Mouse (Mus musculus) lung, embryonic 15.5 days (tissue): ENCODE data around the gene Bmp5. TPM values are rescaled to one million over a fixed set of nuclear protein-coding genes. Genes with fewer than 3 reads are reported as not detected.

Source experiments
- ATAC-seq: fragments of 200-750 bp; cut with Nextera tagmentation; 2 replicates; pipeline ENCODE4 v1.8.0; 2017; ENCODE audit warnings: moderate number of reproducible peaks, borderline replicate concordance; ENCODE audit not compliant: low FRiP score, low TSS enrichment; ENCODE audit errors: extremely low read depth
- H3K27ac ChIP-seq: fragments of 300-500 bp; sonication (generic); 2 replicates; pipeline ENCODE4 v1.5.1; 2015; ENCODE audit warnings: moderate library complexity, mild to moderate bottlenecking, inconsistent platforms
- H3K27me3 ChIP-seq: fragments of 300-500 bp; sonication (generic); 2 replicates; pipeline ENCODE4 v1.6.1; 2015; ENCODE audit warnings: inconsistent platforms
- H3K36me3 ChIP-seq: fragments of 300-500 bp; sonication (generic); 2 replicates; pipeline ENCODE4 v1.6.1; 2015; ENCODE audit warnings: inconsistent platforms
- H3K4me1 ChIP-seq: fragments of 300-500 bp; sonication (generic); 2 replicates; pipeline ENCODE4 v1.6.1; 2015; ENCODE audit warnings: inconsistent platforms
- H3K4me2 ChIP-seq: fragments of 300-500 bp; sonication (generic); 2 replicates; pipeline ENCODE4 v1.6.1; 2015; ENCODE audit warnings: inconsistent platforms, mild to moderate bottlenecking, moderate library complexity
- H3K4me3 ChIP-seq: fragments of 300-500 bp; sonication (generic); 2 replicates; pipeline ENCODE4 v1.5.1; 2015; ENCODE audit warnings: mild to moderate bottlenecking, inconsistent platforms
- H3K9ac ChIP-seq: fragments of 300-500 bp; sonication (generic); 2 replicates; pipeline ENCODE4 v1.6.1; 2015; ENCODE audit warnings: inconsistent platforms
- H3K9me3 ChIP-seq: fragments of 300-500 bp; sonication (generic); 2 replicates; pipeline ENCODE4 v1.6.1; 2016; ENCODE audit warnings: inconsistent platforms
- WGBS: fragments of 180-500 bp; shearing (Covaris S2); methylation state at CpG from one replicate; pipeline ENCODE4 v1.1.7; 2015; 5-methylcytosine and 5-hydroxymethylcytosine counted together
- microRNA-seq: library from miRNA; unstranded; fragments of <30 nt; microRNA quantifications from one replicate; pipeline ENCODE4, GENCODE M21; 2016
- polyA plus RNA-seq: library from polyadenylated mRNA; unstranded; fragments of >200 nt; fragmentation: Nextera tagmentation; extraction: Ambion mirVana; gene quantifications from 2 replicates; pipeline ENCODE4 v1.2.1, GENCODE M21; 2015

Gene Bmp5
- polyA plus RNA-seq, 1 experiment from 2014 or later = 34.3 TPM

DNA sequence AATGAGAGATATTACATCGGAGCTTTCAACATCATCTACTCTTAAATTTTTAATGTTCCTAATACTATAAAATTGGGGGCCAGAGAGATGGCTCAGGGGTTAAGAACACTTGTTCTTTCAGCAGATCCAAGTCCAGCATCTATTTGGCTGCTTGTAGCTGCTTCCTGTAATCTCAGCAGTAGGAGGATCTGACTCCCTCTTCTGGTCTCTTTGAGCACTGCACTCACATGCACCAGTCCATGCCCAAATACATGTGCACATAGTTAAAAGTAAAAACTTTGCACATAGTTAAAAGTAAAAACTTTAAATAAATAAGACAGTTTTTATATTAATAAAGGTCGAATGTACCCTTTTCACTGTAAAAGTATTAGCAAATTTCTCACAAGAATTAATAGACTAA lies 130.3 kb downstream of the Bmp5 start:
- ATAC-seq = no peak
- 0 out of 2 replicates have a peak, but pooled peaks cover 5% of the 10 kb centered on the region for H3K4me1 ChIP-seq
- H3K27ac ChIP-seq = no peak overlapping the region
- H3K4me2 ChIP-seq = no peak overlapping the region
- H3K27me3 ChIP-seq = no peaks in the 10 kb centered on the region
- peaks cover 2% of the 10 kb centered on the region; the same call in 1 of the 2 replicates for H3K36me3 ChIP-seq
- WGBS = 55% methylated on average over 2 of the region's 2 CpGs
- H3K4me3 ChIP-seq = no peak overlapping the region
- H3K9me3 ChIP-seq = no peaks in the 10 kb centered on the region
- no peak overlapping the region for H3K9ac ChIP-seq

DNA sequence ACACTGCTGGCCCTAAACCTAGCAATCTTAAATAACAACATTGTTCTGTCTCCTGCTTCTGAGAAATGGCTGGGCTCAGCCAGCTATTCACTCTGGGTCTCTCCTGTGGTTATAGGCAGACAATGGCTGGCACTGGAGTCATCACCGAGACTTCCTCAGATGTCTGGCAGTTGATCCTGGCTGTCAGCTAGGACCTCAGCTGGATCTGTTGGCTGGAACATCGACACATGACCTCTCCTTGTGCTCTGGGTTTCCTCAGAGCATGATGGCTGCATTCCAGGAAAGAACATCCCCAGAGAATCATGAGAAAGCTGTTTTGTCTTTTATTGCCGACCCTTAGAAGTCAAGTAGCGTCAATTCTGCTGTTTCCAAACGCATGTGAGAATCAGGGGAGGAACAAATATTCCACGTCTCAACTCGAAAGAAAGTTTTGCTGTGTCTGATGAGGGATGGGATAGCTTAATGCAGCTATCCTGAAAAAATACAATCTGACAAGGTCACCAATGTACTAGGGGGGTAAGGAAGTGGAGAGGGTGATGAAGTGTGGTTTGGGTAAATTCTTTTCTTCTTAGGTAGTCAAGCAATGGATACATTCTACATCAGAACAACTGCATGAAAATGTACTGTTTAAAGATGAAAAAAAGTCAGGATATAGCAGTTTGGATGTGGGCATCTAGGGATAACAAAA lies 135.1 kb downstream of the Bmp5 start:
- Histone ChIP-seq H3K9me3 (no peaks in the 10 kb centered on the region), H3K27ac (peak overlapping the region; percentile 15; the same call in 1 of the 2 replicates)
- WGBS = 22% methylated on average over 7 of the region's 7 CpGs

DNA sequence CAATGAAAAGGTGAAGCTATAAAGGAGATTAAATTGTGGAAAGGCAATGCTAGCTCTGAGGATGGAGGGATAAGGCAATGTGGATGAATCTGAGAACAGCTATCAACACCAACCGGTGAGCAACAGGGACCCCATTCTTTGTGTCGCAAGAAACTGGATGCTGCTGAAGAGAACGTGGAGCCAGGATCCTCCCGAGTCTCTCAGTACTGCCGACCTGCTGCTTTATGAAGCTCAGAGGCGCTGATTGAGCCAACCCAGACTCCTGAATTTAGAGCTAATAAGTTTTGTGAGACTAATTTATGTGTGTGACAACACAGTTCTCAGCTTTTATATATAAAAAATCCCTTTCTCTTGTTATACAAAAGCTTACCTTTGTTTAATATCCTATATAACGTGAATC lies 136.4 kb downstream of the Bmp5 start:
- Histone ChIP-seq H3K9me3 (no peaks in the 10 kb centered on the region), H3K4me1 (peaks cover 10% of the 10 kb centered on the region; the same call in 1 of the 2 replicates), H3K9ac (no peak overlapping the region), H3K27me3 (no peaks in the 10 kb centered on the region), H3K4me2 (no peak overlapping the region), H3K36me3 (no peaks in the 10 kb centered on the region), H3K27ac (peak overlapping the region; percentile 41; the same call in 1 of the 2 replicates), H3K4me3 (no peak overlapping the region)
- WGBS = 66% methylated on average over 7 of the region's 7 CpGs
- no peak for ATAC-seq

More for the DNA sequence above, 135.1 kb downstream of the Bmp5 start:
- no peaks in the 10 kb centered on the region for H3K27me3 ChIP-seq
- no peak overlapping the region for H3K4me3 ChIP-seq
- H3K9ac ChIP-seq = no peak overlapping the region
- peak; percentile 89; the same call in 1 of the 2 replicates for ATAC-seq
- H3K36me3 ChIP-seq = no peaks in the 10 kb centered on the region
- H3K4me2 ChIP-seq = no peak overlapping the region
- peaks cover 10% of the 10 kb centered on the region; the same call in 1 of the 2 replicates for H3K4me1 ChIP-seq

DNA sequence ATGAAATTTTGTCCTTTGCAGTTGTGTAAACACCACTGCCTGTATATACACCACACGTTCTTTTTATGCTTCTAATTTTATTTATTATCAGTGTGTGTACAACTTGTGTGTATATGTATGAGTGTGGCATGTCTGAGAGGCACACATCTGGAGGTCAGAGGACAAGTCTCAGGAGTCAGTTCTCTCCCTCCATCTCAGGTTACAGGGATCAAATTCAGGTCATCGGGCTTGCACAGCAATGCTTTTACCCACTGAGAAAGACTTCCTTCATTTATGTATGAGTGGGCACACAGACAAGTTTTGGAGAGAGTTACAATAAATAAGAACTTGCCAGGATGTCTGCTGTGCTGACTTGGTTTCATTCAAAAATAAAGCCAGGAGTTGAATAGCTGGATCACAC lies 140.9 kb downstream of the Bmp5 start:
- 9% methylated on average over 2 of the region's 2 CpGs for WGBS
- ATAC-seq = no peak
- H3K4me3 ChIP-seq = no peak overlapping the region

DNA sequence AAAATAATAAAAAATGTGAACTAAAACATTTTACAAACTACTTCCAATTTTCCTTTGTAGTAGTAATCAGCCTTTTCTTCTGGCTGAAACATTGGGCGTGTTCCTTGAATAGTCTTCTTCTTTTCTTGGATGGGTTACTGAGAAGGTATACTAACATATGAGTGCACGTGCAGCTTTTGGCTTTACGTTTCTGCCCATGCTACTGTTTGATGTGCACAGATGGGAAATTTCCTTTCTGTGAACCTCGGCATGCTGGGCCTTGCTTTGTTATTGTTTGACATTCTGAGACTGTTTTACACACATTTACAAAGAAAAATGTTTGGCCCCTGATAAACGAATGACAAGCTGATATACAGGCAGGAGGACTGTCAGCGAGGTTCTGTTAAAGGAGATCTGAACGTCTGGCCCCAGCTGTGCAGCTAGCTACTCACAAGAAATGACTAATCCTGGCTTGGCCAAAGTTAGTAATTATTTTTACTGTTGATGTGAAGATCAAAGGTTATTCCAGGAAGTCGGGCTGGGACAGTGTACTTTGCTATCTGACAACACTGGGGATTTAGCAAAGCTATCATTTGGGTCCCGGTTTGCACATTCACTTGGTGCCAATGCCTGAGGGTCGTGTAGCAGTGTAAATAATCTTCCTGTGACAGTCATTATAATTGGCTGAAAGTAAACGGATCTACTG lies 152.2 kb downstream of the Bmp5 start:
- Histone ChIP-seq H3K27ac (0 out of 2 replicates have a peak overlapping the region, but pooled peaks have one; percentile 15), H3K4me1 (0 out of 2 replicates have a peak, but pooled peaks cover 3% of the 10 kb centered on the region), H3K9ac (no peak overlapping the region), H3K9me3 (no peaks in the 10 kb centered on the region), H3K4me3 (no peak overlapping the region), H3K4me2 (no peak overlapping the region), H3K27me3 (no peaks in the 10 kb centered on the region), H3K36me3 (no peaks in the 10 kb centered on the region)
- peak; percentile 86; the same call in 1 of the 2 replicates for ATAC-seq
- WGBS = 23% methylated on average over 11 of the region's 11 CpGs

More for the DNA sequence above, 140.9 kb downstream of the Bmp5 start:
- H3K27ac ChIP-seq = no peak overlapping the region
- H3K9me3 ChIP-seq = no peaks in the 10 kb centered on the region
- H3K36me3 ChIP-seq = no peaks in the 10 kb centered on the region
- H3K9ac ChIP-seq = no peak overlapping the region
- H3K27me3 ChIP-seq = no peaks in the 10 kb centered on the region
- no peak overlapping the region for H3K4me2 ChIP-seq
- peaks cover 2% of the 10 kb centered on the region; the same call in 1 of the 2 replicates for H3K4me1 ChIP-seq

DNA sequence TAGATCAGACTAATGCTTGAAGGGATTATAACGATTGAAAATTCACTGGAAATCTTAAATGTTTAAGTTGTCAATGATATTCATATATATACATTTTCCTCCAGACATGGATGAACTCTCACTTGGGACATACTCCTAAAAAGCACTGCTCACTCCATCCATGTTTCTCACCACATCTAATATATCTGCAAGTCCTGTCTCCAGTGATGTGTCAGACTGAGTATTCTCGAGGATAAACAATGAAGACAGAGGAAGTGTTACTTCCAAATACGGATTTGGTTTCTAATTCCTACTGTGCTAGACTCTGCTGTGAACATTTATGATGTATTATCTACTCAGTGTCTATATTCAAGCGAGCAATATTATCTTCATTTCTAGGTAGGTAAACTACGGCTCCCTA lies 152.9 kb downstream of the Bmp5 start:
- H3K27ac ChIP-seq = no peak overlapping the region
- H3K9ac ChIP-seq = no peak overlapping the region
- H3K4me3 ChIP-seq = no peak overlapping the region
- no peaks in the 10 kb centered on the region for H3K9me3 ChIP-seq
- 0 out of 2 replicates have a peak, but pooled peaks cover 3% of the 10 kb centered on the region for H3K4me1 ChIP-seq
- H3K27me3 ChIP-seq = no peaks in the 10 kb centered on the region
- no peak for ATAC-seq
- 29% methylated on average over 5 of the region's 5 CpGs for WGBS
- H3K4me2 ChIP-seq = no peak overlapping the region
- no peaks in the 10 kb centered on the region for H3K36me3 ChIP-seq

DNA sequence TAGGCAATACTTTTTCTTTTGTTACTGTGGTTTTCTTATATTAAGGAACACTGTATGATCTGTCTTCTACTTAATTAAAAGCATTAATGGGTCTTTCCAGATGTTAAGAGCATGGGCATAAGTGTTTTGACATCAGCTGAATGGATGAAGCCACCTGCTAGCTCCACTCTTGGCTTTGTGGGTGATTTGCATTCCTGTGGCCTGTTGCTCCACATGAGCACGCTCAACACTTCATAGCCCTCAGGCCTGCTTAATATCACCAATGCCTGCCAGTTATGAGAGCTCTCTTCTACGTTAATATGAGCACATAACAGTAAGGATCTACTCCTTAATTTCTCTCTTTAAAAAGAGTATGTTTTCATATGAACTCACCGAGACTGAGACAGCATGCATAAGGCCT lies 169.5 kb downstream of the Bmp5 start:
- no peak overlapping the region for H3K4me2 ChIP-seq
- H3K9ac ChIP-seq = no peak overlapping the region
- 76% methylated on average over 3 of the region's 3 CpGs for WGBS
- no peaks in the 10 kb centered on the region for H3K4me1 ChIP-seq
- H3K27ac ChIP-seq = no peak overlapping the region
- no peaks in the 10 kb centered on the region for H3K9me3 ChIP-seq
- H3K4me3 ChIP-seq = no peak overlapping the region
- no peaks in the 10 kb centered on the region for H3K36me3 ChIP-seq
- H3K27me3 ChIP-seq = no peaks in the 10 kb centered on the region
- no peak for ATAC-seq

Small RNA genes lying within 50 kb of the gene (microRNA-seq; reads per million reads assigned to microRNA genes)
- not detected for gene Gm44355

Other genes starting within 250 kb of the Bmp5 start
- gene Tmod3, start 215.7 kb upstream of the Bmp5 start, polyA plus RNA-seq = 155 and 160 TPM in 2 replicates
- gene Tmod2, start 164.0 kb upstream of the Bmp5 start, polyA plus RNA-seq = 9.4 and 10.1 TPM in 2 replicates
- 27.0 and 28.1 TPM in 2 replicates for gene Lysmd2, start 149.6 kb upstream of the Bmp5 start, polyA plus RNA-seq
- 1.1 and 1.6 TPM in 2 replicates for gene Scg3, start 91.3 kb upstream of the Bmp5 start, polyA plus RNA-seq
- gene Hmgcll1, start 239.5 kb downstream of the Bmp5 start, polyA plus RNA-seq = 8.8 and 9.9 TPM in 2 replicates